ENCODE assay signal across 23 mouse cellular contexts in genomic region chr12:25016995-25017394, GRCm38 (mm10).
"Had no signal": no experiment of that assay in that cellular context is flagged by ENCODE, and none has a peak within 500 bp of the region (broad histone marks: within the 10 kb centered on the region; RNA-seq: fewer than 3 reads in every experiment).

No protein-coding gene starts in this region.

- H3K4me3 ChIP-seq: kidney, embryonic 15.5 days; limb, embryonic 10.5 days; limb, embryonic 13.5 days; liver, embryonic 12.5 days; liver, embryonic 15.5 days; lung, embryonic 15.5 days; midbrain, embryonic 12.5 days; myocyte; neural tube, embryonic 13.5 days; stomach, embryonic 15.5 days had no signal

- DNase-seq: kidney, adult 8-10 months; kidney, postnatal 10 days; kidney, postnatal 36 days; liver; lung, adult 18-20 months; lung, postnatal 10 days; lung, postnatal 36 days; retina, postnatal 1 day; right cerebral cortex, postnatal 25 days; spleen, adult 18-20 months; thymus, adult 18-20 months; thymus, postnatal 4 days had no signal

- H3K9me3 ChIP-seq: kidney, embryonic 15.5 days; limb, embryonic 10.5 days; limb, embryonic 13.5 days; liver, embryonic 12.5 days; liver, embryonic 15.5 days; lung, embryonic 15.5 days; midbrain, embryonic 12.5 days; neural tube, embryonic 13.5 days; stomach, embryonic 15.5 days had no signal

- H3K27ac ChIP-seq: kidney, embryonic 15.5 days; limb, embryonic 10.5 days; limb, embryonic 13.5 days; liver, embryonic 12.5 days; liver, embryonic 15.5 days; lung, embryonic 15.5 days; midbrain, embryonic 12.5 days; neural tube, embryonic 13.5 days; stomach, embryonic 15.5 days had no signal

- H3K4me1 ChIP-seq: kidney, embryonic 15.5 days; limb, embryonic 13.5 days; midbrain, embryonic 12.5 days; neural tube, embryonic 13.5 days; stomach, embryonic 15.5 days had no signal

- H3K27me3 ChIP-seq: kidney, embryonic 15.5 days; limb, embryonic 13.5 days; liver, embryonic 12.5 days; liver, embryonic 15.5 days; lung, embryonic 15.5 days; midbrain, embryonic 12.5 days; neural tube, embryonic 13.5 days; stomach, embryonic 15.5 days had no signal

- H3K9ac ChIP-seq: kidney, embryonic 15.5 days; limb, embryonic 13.5 days; liver, embryonic 12.5 days; liver, embryonic 15.5 days; lung, embryonic 15.5 days; midbrain, embryonic 12.5 days; neural tube, embryonic 13.5 days; stomach, embryonic 15.5 days had no signal

- ATAC-seq: liver, embryonic 12.5 days; midbrain, embryonic 16.5 days had no signal
